Mouse (Mus musculus) embryonic facial prominence, embryonic 13.5 days (tissue): ENCODE measurements at regions not wholly inside any gene's neighbourhood (a gene's known extent, or its start where the extent isn't known, plus 50 kb on each side); places are given as distances from the start of the nearest gene placed in this dataset.
A peak's percentile ranks its signal among the peaks of the same experiment; 100 is the strongest.

Experiments
- ATAC-seq: fragments of 200-750 bp; cut with Nextera tagmentation; 2 replicates; pipeline ENCODE4 v1.8.0; 2017; ENCODE audit warnings: low read depth; ENCODE audit not compliant: insufficient number of reproducible peaks, insufficient read depth, low FRiP score, low TSS enrichment
- H3K27ac ChIP-seq: fragments of 300-500 bp; sonication (generic); 2 replicates; pipeline ENCODE4 v1.5.1; 2015; ENCODE audit warnings: moderate library complexity, mild to moderate bottlenecking, inconsistent platforms
- H3K27me3 ChIP-seq: fragments of 300-500 bp; sonication (generic); 2 replicates; pipeline ENCODE4 v1.6.1; 2015; ENCODE audit warnings: mild to moderate bottlenecking, inconsistent platforms
- H3K36me3 ChIP-seq: fragments of 300-500 bp; sonication (generic); 2 replicates; pipeline ENCODE4 v1.6.1; 2015; ENCODE audit warnings: mild to moderate bottlenecking, inconsistent platforms
- H3K4me1 ChIP-seq: fragments of 300-500 bp; sonication (generic); 2 replicates; pipeline ENCODE4 v1.6.1; 2015; ENCODE audit warnings: inconsistent platforms
- H3K4me2 ChIP-seq: fragments of 300-500 bp; sonication (generic); 2 replicates; pipeline ENCODE4 v1.6.1; 2015; ENCODE audit warnings: moderate library complexity, mild to moderate bottlenecking, inconsistent platforms
- H3K4me3 ChIP-seq: fragments of 300-500 bp; sonication (generic); 2 replicates; pipeline ENCODE4 v1.5.1; 2015; ENCODE audit warnings: mild to moderate bottlenecking, inconsistent platforms
- H3K9ac ChIP-seq: fragments of 300-500 bp; sonication (generic); 2 replicates; pipeline ENCODE4 v1.6.1; 2015; ENCODE audit warnings: mild to moderate bottlenecking, inconsistent platforms
- H3K9me3 ChIP-seq: fragments of 300-500 bp; sonication (generic); 2 replicates; pipeline ENCODE4 v1.6.1; 2016; ENCODE audit warnings: inconsistent platforms
- WGBS: fragments of 180-500 bp; shearing (Covaris S2); methylation state at CpG from one replicate; pipeline ENCODE4 v1.1.7; 2015; ENCODE audit warnings: mixed read lengths; 5-methylcytosine and 5-hydroxymethylcytosine counted together

DNA sequence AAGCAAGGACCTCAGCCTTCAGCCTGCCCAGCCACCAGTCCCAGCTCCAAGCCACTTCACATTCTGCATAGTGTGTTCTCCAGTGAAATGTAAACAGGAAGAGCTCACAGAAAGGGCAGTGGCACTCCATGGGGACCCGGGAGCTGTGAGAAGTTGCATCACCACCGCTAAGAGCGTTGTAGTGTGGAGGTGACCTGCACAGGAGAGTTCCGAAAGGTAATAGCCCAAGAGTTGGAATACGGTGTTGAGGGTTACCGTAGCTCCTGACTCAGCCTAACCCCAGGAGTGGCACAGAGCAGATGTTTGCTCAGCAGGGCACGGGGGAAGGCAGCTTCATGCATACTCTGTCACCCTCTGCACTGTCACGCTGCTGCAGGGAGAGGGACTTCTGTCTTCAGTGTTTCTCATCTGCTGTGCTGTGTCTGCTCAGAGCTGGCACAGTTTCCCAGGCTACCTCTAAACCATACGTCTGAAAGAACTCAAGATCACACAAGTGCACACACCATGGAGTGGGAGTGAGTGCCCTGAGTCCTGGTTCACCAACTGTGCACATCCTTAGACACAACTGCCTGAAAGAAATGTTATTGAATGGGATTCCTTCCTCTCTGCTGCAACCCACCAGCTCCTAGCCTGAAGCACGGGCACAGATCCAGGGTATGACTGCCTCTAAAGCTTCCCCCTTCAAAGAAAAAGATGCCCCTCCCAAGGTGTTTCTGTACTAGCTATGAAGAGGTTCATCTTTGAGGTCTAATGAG, 218.1 kb upstream of the Ccdc122 start:
- Histone ChIP-seq H3K4me2 (no peak overlapping the region), H3K27me3 (no peaks in the 10 kb centered on the region), H3K4me3 (no peak overlapping the region), H3K27ac (no peak overlapping the region), H3K4me1 (peaks cover 37% of the 10 kb centered on the region), H3K36me3 (no peaks in the 10 kb centered on the region), H3K9ac (no peak overlapping the region), H3K9me3 (no peaks in the 10 kb centered on the region)
- 72% methylated on average over 10 of the region's 10 CpGs for WGBS
- no peak for ATAC-seq

DNA sequence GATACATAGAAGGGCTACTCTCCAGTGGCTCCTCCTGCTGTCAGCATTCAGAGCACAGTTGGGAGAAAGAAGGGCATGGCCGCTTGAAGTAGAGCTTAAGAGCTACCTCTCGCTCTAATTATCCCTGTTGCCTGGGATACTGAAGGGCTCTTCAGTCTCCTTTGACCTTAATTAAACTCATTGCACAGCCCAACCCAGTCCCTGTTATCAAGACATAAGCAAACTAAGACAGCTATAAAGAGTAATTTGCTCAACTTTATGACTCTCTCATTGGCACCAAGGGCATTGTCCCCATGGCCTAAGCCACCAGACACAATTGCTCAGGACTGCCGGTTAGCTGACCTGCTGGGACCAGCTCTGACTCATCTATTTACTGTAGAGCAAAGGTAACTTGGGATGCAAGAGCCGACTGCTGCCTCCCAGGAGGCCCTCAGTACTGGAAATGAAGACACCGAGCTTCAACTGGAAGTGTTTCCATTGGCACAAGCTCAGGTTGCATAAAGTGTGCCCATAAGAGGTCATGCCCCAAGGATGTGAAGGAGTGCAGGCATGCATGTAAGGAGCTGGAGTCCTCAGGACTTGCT, 219.3 kb upstream of the Ccdc122 start:
- ATAC-seq = no peak
- Histone ChIP-seq H3K4me2 (no peak overlapping the region), H3K4me3 (no peak overlapping the region), H3K36me3 (no peaks in the 10 kb centered on the region), H3K27me3 (no peaks in the 10 kb centered on the region), H3K9ac (no peak overlapping the region), H3K4me1 (peaks cover 44% of the 10 kb centered on the region), H3K27ac (no peak overlapping the region), H3K9me3 (no peaks in the 10 kb centered on the region)
- WGBS = 66% methylated on average over 5 of the region's 5 CpGs

DNA sequence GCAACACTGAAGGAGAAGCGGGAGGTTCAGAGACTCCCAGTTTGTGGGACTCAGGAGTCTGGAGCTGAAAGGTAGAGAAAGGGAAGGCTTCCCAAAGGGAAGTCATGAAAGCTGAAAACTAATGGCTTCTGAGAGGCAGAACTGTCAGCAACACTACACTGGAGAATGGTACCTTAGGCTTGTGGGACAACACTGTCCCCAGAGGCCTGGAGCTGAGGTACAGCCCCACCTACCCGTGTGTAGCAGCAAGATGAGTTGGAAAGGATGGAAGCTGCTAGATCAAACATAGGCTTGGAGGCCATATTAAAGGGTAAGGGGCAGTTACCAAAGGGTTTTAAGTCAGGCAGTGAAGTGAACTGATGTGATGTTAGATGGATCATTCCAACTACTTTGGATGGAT, 219.9 kb upstream of the Ccdc122 start:
- H3K36me3 ChIP-seq = no peaks in the 10 kb centered on the region
- H3K9ac ChIP-seq = no peak overlapping the region
- H3K4me1 ChIP-seq = peaks cover 50% of the 10 kb centered on the region
- H3K27ac ChIP-seq = no peak overlapping the region
- H3K9me3 ChIP-seq = no peaks in the 10 kb centered on the region
- no peak overlapping the region for H3K4me2 ChIP-seq
- no peaks in the 10 kb centered on the region for H3K27me3 ChIP-seq
- no peak for ATAC-seq
- H3K4me3 ChIP-seq = no peak overlapping the region
- 80% methylated on average over 2 of the region's 2 CpGs for WGBS

DNA sequence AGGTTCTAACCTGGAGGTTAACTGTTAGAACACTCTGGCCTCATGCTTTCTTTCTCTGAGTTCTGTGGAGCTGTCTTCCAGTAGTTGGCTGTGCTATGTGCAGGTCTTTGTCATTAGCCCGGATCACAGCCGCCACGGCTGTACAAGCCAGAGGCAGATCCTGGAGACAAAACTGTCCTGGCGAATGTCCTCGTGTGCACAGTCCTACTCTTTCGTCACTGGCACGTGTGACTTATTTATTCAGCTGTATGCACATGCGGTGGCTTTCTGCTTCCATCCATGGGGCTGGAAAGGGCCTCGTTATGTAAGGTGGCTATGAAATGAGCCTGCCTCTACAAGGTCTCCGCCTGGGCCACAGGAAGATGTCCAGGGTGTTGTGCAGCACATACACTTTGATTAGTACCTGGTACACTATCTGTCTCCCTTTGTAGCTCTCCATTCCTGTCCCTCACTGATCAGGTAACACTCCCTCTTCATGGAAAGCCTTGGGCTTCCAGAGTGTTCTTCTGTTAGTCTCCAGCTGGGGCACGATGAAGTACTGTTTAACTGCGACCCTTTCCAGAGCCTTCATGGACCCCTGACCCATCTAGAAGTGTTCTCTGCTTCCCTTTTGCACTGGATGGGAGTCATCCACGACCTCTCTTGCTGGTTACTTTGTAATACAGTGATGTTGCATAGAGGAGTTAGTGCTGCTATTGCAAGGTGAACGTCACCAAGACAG, 224.3 kb upstream of the Ccdc122 start:
- Histone ChIP-seq H3K4me3 (no peak overlapping the region), H3K27me3 (no peaks in the 10 kb centered on the region), H3K4me2 (no peak overlapping the region), H3K9me3 (no peaks in the 10 kb centered on the region), H3K4me1 (peaks cover 38% of the 10 kb centered on the region), H3K36me3 (no peaks in the 10 kb centered on the region), H3K9ac (no peak overlapping the region), H3K27ac (peak overlapping the region; percentile 48)
- ATAC-seq = no peak
- WGBS = 61% methylated on average over 14 of the region's 14 CpGs

DNA sequence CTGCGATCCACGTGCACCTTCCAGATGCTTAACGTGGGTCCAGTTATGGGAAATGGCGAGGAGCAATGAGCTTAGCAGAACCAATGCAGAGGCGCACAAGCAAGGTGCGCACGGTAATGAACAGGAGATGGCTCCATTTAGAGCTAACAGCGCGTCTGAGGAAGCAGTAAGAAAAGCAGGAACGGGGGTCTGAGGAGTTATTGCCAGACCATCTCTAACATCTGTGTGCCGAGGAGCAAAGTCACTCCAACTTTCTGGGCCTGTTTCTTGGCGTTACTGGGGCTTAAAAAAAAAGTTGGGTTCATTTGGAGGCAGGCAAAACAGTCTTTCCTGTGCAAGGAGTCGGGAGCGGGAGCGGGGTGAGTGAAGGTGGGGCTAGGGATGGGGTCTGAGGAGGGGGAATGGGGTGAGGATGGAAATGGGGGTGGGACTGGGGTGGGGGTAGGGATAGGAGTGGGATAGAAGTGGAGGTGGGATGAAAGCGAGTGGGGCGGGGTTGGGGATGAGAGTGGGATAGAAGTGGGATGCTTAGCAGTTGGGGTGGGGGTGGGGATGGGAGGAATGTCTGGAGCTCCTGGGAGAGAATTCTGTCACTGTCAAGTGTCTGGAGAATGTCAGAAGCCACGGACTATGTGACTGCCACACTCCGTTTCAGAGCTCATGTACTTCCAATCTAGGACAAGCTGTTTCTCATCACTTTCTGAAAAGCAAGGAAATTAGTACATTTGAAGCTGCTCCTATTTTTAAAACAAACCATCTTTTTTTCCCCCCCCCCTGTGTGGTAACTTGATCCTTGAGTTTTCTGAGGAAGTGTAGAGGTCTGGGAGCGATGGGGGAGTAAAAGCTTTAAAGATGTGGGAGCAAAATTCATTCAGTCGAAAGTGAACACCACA, 225.6 kb upstream of the Ccdc122 start:
- ATAC-seq = peak; percentile 60; the same call in 1 of the 2 replicates
- 12% methylated on average over 21 of the region's 21 CpGs for WGBS
- Histone ChIP-seq H3K36me3 (no peaks in the 10 kb centered on the region), H3K9me3 (no peaks in the 10 kb centered on the region), H3K27me3 (no peaks in the 10 kb centered on the region), H3K4me3 (peak overlapping the region; percentile 14; the same call in 1 of the 2 replicates), H3K4me1 (peaks cover 38% of the 10 kb centered on the region), H3K9ac (peak overlapping the region; percentile 41; the same call in 1 of the 2 replicates), H3K27ac (peak overlapping the region; percentile 82), H3K4me2 (peak overlapping the region; percentile 52)

DNA sequence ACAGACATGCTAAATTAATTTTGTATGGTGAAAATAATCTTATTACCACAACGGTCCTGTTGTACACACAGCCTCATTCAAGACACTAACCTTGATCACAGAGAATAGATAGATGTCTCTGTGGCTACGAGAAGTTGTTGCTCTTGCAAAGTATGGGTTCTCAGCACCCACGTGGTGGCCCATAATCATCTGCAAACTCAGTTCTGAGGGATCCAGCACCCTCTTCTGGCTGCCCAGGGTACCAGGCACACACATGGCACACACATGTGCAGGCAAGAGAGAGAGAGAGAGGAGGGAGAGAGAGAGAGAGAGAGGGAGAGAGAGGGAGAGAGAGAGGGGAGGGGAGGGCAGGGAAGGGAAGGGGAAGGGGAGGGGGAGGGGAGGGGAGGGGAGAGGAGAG, 226.5 kb upstream of the Ccdc122 start:
- Histone ChIP-seq H3K4me3 (no peak overlapping the region), H3K9ac (no peak overlapping the region), H3K27ac (peak overlapping the region; percentile 82; the same call in 1 of the 2 replicates), H3K36me3 (no peaks in the 10 kb centered on the region), H3K9me3 (no peaks in the 10 kb centered on the region), H3K27me3 (no peaks in the 10 kb centered on the region), H3K4me1 (peaks cover 38% of the 10 kb centered on the region), H3K4me2 (no peak overlapping the region)
- WGBS = 75% methylated on average over 3 of the region's 3 CpGs
- no peak for ATAC-seq

DNA sequence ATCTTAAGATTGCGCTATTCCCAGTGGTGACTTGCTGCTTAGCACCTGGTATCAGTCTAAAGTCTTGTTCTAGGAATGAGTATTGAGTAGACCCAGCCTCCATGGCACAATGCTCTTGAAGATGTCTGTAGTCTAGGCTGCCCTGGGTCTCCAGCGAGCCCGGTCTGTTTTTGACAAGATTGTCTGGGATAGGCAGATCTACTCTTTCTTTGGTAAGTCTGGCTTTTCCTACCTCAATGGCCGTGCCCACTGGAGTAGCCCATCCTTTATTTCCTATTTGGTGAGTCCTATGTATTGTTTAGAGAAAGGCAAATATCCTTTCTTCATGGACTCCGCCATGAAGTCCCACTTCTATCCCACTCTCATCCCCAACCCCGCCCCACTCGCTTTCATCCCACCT, 227.2 kb upstream of the Ccdc122 start:
- ATAC-seq = no peak
- 96% methylated on average over 7 of the region's 7 CpGs for WGBS

DNA sequence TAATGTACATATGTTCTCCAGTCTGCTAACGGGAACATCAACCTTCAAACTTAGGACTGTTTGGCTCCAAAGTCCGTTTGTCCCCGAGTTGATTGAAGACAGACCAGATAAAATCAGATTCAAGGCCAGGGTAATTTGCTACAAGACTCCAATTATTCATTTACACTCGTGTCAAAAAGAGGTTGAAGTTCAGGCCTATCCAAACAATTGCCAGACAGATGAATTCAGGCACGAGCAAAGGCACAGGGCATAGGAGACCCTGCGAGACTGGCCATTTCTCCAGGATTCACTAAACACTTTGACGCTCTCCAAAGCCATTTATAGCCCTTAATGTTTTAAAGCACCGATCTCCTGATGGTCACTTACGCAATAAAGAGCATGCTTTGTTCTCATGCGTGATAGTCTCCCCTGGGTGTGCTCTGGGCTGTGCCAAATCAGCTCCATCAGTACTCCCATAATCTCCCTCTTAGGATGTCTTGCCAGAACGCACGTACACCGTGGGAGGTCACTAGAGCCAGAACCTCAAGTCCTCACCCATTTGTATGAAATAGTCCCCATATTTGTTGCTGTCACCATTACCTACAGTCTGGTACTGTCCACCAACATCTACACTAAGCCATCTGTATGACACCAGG, 231.3 kb upstream of the Ccdc122 start:
- no peak for ATAC-seq
- Histone ChIP-seq H3K9ac (no peak overlapping the region), H3K4me3 (no peak overlapping the region), H3K27me3 (no peaks in the 10 kb centered on the region), H3K9me3 (no peaks in the 10 kb centered on the region), H3K4me2 (no peak overlapping the region), H3K4me1 (peaks cover 21% of the 10 kb centered on the region), H3K36me3 (no peaks in the 10 kb centered on the region), H3K27ac (peak overlapping the region; percentile 48; the same call in 1 of the 2 replicates)
- 58% methylated on average over 13 of the region's 13 CpGs for WGBS

More for the DNA sequence above, 227.2 kb upstream of the Ccdc122 start:
- peaks cover 37% of the 10 kb centered on the region for H3K4me1 ChIP-seq
- no peaks in the 10 kb centered on the region for H3K9me3 ChIP-seq
- H3K9ac ChIP-seq = no peak overlapping the region
- H3K36me3 ChIP-seq = no peaks in the 10 kb centered on the region
- H3K27me3 ChIP-seq = no peaks in the 10 kb centered on the region
- H3K27ac ChIP-seq = no peak overlapping the region
- H3K4me2 ChIP-seq = no peak overlapping the region
- no peak overlapping the region for H3K4me3 ChIP-seq

DNA sequence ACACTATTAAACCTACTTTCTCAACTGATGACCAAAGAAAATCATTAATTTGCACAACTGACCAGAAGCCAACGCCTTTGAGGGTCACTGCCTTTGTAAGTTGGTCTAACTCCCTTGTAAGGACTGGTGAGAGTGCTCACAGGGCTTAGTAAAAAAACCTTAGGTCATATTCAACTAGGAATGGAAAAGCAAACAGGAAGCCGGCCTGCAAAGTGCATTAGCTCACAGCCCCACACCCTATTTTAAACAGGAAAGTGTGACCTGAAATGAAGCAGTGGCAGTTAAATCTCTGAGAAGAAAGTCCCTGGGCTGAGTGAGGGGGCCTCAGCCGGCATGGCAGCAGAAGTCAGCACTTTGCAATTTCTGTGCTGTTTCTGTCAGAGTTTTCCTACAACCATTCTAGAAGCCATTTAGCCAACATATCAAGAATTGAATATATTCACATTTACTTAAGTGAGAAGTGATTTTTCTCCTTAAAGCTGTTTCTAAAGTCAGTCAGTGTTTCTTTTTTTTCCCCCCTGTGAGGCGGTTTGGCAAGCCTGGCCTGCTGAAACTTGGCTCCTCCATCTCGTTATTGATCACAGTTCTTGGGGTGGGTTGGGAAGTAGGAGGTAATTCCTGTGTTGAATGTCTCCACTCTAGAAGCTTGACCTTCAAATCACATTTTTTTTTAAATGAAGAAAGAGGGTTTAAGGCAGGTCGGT, 232.0 kb upstream of the Ccdc122 start:
- WGBS = 58% methylated on average over 6 of the region's 6 CpGs
- no peaks in the 10 kb centered on the region for H3K9me3 ChIP-seq
- H3K36me3 ChIP-seq = no peaks in the 10 kb centered on the region
- H3K9ac ChIP-seq = no peak overlapping the region
- H3K4me1 ChIP-seq = peaks cover 26% of the 10 kb centered on the region
- ATAC-seq = no peak
- no peaks in the 10 kb centered on the region for H3K27me3 ChIP-seq
- H3K4me3 ChIP-seq = no peak overlapping the region
- H3K27ac ChIP-seq = peak overlapping the region; percentile 48; the same call in 1 of the 2 replicates
- H3K4me2 ChIP-seq = no peak overlapping the region

DNA sequence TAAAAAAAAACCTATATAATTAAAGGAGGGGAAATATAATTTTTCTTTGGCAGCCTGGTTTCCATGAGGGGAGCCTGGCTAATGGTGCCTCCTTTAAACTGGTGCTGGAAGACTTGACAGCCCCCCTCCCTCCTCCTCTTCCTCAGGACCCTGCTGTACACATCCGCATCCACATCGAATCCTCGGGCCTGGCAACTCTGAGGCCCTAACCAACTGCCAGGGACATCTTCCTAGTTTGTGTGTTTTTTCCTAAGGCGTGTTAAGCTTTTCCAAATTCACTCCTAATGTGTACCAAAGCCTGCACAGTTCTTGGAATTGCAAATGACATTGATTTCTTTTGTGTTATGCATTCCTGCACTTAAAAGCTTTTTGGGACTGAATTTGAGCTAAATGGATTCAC, 236.4 kb upstream of the Ccdc122 start:
- Histone ChIP-seq H3K9me3 (no peaks in the 10 kb centered on the region), H3K4me1 (peaks cover 26% of the 10 kb centered on the region), H3K4me2 (no peak overlapping the region), H3K36me3 (no peaks in the 10 kb centered on the region), H3K4me3 (no peak overlapping the region), H3K27me3 (no peaks in the 10 kb centered on the region), H3K9ac (0 out of 2 replicates have a peak overlapping the region, but pooled peaks have one; percentile 27), H3K27ac (peak overlapping the region; percentile 64)
- ATAC-seq = no peak
- WGBS = 38% methylated on average over 4 of the region's 4 CpGs
